Mouse (Mus musculus): ENCODE results near the gene Syt16.

The Syt16 gene

DNA sequence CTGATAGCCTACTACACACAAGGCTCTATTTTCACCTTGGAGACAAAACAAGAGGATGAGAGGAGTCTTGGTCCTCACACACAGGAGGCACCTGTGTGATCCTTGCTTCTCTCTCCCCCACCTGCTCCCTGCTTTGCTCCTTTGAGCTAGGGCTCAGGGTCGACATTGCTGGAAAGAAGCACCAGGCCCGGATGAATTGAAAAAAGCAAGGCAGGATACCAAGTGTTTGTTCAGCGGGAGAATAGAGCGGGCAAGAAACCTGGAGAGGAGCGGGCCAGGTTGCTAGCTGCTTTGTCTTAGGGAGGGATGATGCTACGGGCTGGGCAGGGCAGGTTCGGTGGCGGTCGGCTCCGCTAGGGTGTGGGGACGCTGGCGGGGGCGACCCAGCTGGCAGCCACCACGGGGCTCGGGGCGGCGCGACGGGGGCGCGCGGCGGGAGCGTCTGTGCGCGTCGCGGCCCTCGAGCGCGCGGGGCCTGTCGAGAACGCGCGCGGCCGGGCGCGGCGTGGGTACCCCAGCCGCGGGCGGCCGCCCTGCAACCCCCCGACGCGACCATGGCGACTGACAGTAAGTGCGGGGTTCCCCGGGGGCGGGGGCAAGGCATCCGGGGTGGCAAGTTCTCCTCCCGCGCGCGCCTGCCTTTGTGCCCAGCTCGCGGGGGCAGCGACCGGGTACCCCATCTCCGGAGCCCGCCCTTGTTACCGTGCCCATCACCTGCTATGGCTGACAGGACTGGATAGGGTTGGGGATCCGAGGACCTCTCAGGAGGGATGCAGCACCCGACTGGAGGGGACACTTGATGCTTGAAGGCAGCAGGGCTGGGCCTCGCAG is at the start of gene Syt16:
Gene Syt16 (plus strand): TSS at position 365 of the 831 bp plus-strand sequence.
- DNase-seq (ENCODE audit: low read depth): no peak

DNA sequence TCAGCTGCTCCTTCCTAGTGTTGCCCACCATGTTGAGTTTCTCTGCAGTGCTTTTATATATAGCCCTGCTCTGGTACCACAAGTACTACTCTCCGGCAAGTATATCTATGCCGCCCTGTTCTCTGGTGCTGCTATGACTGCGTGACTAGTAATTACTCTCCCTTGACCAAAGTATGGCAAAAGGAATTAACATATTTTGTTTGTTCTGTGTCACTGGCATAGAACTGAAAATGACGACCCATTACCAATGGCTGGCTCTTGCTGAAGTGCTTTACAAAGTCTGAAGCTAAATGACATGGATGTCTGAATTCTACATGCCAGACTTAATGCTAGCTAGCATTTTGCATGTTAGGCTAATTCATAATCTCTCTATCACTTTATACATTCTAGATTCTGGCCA is 49.0 kb upstream of the Syt16 start:
- no peak for DNase-seq (ENCODE audit: low read depth)

DNA sequence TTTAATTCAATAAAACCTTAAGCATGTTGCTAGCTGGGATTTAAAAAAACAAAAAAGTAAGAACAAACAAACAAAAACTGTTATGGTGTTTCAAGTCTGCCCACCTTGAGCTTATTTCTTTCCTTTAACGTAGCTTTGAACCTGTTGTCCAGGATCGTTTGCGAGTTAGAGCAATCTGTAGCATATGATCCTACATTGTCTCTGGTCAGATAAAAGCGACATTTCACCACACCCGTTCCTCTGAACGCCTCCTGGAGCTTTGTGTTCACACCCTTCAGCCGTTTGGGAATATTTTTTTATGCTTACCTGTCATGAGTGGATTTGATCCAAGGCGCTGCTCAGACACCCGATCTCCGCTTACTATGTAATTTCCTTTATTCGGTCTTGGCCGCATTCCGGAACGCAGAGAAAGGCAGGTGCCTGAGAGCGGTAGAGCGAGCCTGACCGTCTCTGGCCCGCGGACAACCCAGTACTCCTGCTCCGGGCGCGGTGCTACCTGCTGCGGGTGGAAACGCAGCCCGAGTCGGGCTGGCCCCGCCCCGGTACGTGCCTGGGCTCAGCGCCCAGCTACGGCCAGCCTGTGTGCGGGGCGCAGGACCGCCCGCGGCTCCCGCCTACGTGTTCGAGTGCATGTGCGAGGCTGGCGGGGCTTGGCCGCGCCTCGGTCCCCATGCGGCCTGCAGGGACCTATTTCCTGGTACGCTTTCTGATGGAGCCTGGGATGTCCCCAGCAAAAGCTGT is 48.0 kb upstream of the Syt16 start:
- DNase-seq (ENCODE audit: low read depth): no peak

DNA sequence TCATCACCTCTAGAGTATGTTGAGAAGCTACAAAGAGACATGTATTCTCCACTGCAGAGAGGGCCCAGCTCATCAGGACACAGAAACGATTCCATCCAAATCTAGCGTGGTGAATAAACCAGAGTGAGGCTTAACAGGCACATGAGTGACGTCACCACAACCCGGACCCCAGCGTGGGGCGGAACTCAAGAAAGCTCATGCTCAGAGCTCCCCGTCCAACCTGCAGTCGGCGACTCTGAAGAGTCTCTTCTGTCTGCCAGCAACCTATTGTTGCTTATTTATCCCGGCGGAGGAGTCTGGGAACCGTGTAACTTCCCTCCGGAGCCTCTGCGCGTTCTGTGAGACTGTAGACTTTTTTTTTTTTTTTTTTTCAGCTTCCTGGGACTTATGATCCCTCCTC is 44.6 kb upstream of the Syt16 start:
- DNase-seq (ENCODE audit: low read depth): no peak

DNA sequence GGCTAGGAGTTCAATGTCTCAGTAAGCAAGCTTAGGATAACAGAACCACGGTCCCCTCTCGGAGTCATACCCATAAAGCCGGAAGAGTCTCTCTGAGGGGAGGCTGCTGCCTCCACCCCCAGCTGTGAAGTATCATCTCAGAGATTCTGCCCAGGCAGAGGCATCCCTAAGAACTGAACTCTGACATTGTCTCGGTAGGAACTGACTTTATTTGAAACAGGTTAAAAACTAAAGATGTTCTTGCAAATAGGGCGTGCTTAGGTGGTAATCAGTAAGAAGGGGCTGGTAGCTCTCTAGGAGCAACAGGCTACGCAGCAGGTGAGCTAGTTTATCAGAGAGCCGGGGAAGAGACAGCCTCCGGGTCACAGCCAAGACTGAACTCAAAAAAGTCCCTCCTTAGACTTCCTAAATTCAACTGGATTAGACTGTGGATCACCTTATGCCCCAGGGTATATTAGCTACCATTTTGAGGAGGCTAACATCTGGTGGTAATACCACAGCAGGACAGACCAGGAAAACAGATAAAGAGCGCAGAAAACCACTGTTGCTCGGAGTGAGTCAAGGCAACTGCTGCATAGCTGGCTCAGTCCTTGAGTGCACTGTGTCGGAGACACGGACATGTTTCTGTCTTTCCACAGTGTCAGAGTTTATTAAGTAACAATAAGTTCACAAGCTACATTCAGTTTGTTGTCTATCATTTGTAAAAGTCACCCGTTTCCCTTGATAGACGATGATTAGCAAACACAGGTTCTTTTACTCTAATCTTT is 43.9 kb upstream of the Syt16 start:
- peak; percentile 84 for DNase-seq (ENCODE audit: low read depth)

DNA sequence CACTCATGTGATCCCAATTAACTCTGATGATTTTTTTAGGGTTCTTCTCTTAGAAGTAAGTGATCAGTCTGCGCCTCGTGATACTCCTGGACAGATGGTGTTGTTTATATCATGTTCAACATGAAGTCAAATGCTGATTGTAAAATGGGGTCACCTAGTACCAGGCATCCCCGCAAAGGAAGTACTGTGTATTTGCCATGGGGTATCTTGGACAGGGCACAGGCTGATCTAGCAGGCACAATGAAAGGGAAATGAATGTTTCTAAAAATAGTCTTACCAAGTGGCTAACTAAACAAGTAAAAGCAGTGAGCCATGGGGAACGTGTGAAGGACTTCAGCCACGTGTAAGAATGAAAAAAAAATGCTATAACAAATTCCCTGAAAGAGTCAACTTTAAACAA is 42.7 kb upstream of the Syt16 start:
- no peak for DNase-seq (ENCODE audit: low read depth)

DNA sequence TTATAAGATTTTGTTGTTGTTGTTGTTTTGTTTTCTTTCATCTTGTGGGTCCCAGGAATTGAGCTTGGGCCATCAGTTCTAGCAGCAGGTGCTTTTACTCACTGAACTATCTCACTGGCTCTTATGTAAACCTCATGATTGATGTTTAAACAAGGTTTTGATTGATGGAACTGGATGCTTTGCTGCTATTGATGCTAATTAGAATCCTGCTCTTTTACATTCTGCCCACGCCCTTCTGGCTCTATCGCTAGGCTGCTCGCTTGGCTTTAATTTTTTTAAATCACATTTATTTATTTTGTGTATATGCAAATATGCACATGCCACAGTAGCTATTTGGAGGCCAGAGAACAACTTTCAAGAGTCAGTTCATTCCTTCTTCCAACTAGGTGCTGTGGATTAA is 39.8 kb upstream of the Syt16 start:
- DNase-seq (ENCODE audit: low read depth): no peak

DNA sequence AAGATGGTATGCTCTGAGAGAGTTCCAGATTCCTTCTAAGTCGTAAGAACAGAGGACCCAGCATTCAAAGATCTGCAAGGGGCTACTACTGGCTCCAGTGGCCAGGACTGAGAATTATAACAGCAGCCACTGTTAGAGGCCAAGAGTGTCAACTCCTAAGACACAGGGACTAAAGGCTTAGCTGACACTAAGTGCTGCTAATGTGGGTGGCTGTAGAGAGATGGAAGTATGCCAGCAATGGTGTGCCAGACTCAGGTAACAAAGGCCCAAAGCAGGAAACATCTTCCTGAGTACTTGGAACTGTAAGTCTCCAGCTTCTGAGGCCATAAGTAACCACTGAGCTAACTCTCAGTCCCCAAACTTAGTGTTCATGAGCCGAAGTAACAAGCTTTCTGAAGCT is 38.6 kb upstream of the Syt16 start:
- DNase-seq (ENCODE audit: low read depth): no peak

DNA sequence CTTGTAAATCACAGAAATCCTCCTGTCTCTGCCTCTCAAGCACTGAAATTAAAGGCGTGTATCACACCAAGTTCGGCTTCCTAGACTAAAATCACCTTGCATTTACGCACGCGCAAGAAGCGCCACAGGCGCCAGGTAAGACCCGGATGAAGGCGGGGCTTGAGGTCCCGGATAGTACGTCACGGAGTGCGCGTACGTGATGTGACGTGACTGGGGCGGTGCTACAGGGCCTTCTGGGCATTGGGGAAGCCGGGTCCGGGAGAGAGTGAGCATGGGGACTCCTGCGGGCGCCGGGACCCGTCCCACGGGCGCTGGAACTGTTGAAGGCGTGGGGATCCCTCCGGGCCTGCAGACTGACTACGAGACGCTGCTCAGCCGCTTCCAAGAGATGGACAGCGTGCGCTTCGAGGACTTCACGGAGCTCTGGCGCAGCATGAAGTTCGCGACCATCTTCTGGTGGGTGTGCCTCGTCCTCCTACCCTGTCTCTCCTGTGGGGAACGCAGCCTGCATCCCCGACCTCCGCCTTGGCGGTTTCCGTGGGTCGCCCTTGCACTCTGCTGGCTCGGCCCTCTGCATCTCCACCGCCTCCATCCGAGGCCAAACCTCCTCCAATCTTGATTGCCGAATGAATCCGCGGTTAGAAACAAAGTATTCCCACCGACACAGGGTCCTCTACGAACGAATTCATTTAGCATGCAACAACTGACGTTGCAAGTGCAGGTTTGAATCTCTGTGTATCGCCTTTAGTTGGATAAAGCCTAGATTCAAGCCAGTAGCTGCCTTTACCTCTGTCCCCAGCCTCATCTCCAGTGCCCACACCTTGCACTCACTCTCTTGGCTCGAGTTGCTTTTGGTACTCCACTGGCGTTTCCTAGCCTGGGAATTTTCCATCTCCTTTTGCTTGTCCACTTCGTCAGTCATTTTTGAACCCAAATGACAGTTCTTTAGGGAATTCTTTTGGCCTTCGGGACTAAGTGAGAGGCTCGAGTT is 32.9 kb upstream of the Syt16 start, which contains the start of gene Snapc1:
Gene Snapc1 (plus strand): TSS at position 191 of the 991 bp plus-strand sequence.
- peak; percentile 97 for DNase-seq (ENCODE audit: low read depth)

DNA sequence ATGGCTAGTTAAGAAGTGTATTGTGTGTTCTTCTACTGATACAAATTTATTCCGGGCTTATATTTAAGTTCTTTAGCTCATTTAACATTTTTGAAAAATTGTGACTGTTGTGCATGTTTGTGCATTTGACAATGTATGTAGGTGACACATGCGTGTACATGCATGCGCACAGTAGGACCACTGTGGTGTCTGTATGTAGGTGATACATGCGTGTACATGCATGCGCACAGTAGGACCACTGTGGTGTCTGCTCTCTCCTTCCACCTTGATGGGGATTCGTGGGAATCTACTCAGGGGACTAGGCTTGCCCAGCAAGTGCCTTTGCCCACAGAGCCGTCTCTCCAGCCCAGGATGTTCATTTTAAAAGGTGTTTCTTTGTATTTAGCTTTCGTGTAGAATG is 28.3 kb upstream of the Syt16 start:
- no peak for DNase-seq (ENCODE audit: low read depth)

DNA sequence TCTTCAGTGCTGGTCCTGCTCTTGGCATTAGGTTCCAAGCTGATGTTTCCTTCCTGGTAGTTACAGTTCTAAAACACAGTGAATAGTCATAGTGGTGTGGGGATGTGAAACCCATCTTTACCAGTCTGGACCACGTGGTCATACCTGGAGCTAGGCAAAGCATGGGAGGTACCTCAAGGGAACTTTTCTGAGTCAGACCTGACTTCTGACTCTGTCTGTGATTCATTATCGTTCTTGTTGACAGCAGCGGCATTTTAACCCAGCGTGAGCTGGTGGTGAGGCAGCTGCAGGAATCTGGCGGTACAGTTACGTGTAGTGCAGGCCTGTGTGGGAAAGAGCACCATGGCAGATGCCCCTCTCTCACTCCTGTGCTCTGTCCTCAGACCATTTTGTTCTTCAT is 22.9 kb upstream of the Syt16 start:
- no peak for DNase-seq (ENCODE audit: low read depth)

DNA sequence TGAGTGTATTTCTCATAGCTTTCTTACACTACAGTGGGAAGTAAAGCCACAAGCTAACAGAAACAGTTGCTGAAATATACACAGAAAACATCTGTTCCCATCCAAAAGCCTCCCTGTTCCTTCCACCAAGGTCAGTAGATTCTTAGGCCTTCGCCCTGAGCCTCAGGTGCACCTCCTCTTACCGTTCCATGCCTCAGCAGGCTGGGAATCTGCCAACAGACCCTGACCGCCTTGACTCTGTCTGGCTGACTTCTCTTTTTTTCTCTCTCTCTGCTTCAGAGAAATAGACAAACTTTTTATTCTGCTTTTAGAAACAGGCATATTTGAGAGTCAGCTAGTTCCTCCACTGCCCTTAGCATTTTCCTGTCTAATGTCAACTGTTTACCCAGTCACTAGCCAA is 19.3 kb upstream of the Syt16 start:
- no peak for DNase-seq (ENCODE audit: low read depth)

DNA sequence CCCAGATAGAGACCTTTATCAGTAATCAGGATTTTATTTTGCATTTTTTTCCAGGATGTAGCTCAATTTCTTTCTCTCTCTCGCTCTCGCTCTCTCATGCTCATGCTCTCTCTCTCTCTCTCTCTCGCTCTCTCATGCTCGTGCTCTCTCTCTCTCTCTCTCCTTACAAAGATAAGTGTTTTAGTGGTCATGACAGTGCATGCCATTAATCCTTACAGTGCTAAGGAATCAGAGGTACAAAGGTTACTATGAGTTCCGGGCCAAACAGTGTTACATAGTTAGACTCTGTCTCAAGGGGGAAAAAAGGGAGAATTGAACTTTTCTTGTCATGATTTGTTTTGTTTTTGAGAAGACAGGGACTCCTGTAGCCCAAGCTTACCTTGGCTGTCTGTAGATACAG is 17.8 kb upstream of the Syt16 start:
- DNase-seq (ENCODE audit: low read depth): no peak

DNA sequence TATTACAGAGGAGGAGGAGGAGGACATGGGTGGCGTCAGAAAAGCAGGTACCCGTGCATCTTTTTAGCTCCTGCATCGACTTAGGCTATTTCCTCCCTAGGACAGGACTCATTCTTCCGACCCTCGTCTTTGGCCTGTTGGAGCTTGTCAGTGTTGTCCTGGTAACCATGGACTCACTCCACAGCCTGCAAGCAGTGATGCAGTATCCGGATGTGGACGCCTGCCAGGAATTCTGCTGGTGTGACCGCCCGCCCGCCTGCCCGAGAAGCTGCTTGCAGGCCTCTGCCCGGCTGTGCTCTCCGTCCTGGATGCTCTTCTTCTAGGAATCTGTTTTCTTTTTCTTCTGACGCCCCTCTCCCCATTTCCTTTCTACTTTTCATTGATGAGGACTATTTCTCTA is 14.9 kb upstream of the Syt16 start:
- no peak for DNase-seq (ENCODE audit: low read depth)

DNA sequence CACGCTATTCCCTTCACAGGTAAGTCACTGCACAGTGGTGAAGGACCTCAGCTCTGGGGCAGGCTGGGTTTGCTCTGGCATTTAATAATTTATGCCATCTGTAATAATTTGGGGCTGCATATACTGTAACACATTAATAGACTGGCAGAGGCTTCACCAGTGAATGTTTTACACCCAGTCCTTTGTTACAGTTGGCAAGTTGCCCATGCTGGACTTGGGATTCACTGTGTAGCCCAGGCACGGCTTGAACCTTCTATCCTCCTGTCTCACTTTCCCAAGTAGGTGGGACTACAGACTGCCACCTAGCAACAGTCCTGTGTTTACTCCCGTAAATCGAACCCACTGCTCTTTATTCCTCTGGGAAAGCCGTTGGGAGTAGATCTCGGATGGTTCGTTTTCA is 11.2 kb upstream of the Syt16 start:
- no peak for DNase-seq (ENCODE audit: low read depth)

DNA sequence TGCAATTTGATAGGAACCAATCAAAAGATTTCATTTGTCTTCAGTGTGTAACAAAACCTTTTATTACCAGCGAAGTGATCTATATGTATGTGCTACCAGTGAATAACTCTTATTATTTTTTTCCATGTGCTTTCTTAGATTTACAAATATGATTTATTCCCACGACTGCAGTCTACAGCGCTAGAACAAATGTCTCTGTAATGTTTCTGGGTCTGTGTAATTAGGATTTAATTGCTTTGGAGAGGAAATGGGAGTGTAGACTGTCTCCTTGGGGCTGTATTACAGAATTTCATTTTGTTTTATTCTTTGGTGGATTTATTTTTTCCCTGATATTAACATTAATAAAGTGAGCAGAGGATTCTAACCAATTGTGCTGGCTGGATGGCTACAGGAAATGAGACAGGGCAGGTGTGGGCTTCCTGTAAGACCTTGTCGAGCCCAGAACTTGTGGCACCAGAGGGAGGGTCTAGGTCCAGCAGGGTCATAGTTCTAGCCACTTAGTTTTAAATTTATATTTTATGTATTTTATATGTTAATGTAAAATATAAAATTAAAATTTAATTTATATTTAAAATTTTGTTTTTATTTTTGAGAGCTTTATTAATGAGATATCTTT is 9.0 kb upstream of the Syt16 start:
- no peak for DNase-seq (ENCODE audit: low read depth)

DNA sequence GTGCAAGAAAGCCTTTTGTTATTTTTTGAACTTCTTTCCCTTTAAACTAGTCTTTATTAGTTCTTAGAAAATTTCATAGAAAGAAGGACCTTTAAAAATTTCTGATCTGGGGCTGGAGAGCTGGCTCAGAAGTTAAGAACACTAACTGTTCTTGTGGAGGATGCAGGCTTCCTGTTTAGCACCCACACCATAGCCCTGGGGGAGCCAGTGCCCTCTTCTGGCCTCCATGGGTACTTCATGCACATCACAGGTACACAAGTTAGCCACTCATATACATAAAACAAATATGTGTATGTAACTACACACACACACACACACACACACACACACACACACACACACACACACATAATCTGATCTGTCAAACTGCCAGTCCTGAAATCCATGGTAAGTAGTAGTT is 7.9 kb upstream of the Syt16 start:
- peak; percentile 71 for DNase-seq (ENCODE audit: low read depth)

DNA sequence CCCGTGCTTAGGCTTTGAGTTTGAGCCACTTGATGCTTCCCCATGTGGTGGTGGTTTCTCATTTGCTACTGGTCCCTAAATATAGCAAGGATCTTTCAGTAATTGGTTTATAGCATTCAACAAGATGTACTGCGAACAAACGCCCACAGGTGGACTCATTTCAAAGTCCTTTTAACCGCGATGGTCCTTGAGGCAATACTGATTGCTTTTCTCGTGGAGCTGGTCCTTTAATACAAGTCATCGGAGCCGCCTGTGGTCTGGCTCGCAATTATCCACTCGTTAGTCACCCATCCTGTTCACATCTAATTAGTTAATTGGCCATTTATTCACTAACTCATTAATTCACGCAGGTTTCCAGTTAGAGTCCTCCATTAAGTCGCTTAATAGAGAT is 560 bp upstream of the Syt16 start:
- DNase-seq (ENCODE audit: low read depth): no peak

DNA sequence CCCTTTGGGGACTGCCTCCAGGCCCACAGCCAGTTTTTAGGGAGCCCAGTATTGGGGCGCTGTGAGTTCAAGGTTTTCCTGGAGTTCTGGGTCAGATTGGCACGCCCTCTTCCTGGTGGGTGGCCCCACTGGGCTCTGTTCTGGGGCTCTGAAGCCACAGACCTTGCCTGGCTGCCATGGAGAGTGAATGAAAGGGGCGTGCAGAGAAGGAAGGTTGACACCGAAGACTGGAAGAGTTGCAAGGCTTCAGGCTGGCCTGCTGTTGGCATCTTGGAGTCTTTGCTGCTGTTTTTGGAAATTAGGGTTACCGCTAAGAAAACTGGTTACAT is 631 bp downstream of the Syt16 start:
- no peak for DNase-seq (ENCODE audit: low read depth)

DNA sequence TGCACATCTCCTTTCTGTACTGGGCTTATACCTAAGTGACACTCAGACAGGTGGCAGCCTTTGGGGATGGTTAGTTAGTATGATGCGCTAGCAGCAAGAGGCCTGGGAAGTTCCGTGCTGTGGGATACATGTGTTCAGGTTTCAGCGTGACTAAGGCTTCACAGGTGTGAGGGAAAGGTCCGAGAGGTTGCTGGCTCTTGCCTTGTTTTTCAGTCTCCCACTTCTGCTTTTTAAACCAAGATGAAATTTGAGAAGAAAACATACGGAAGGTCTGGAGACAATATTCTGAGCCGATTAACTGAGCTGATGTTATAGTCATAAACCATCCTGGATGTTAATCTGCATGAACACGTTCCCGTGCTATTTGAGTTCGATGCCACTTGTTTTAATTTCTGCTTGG is 5.0 kb downstream of the Syt16 start:
- no peak for DNase-seq (ENCODE audit: low read depth)

DNA sequence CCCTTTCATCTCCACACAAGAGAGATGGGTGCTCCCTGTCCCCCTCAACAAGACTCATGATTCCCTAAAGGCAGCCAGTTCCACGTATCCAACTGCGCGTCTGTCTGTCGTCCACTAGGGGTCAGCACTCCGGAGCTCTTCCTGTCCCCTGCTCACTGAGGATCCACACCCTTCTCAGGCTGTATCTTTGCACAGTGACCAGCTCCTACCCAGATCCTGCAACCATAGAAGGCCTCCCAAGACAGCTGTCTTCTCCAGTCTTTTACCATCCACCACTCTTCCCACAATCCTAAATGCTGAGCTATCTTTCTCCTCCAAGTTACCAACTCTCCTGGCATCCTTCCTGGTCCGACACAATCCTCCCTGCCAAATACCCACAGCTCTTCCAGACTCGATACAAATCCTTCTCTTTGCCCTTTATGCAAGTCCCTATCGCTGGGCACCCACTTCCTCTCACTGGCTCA is 12.0 kb downstream of the Syt16 start:
- peak; percentile 64 for DNase-seq (ENCODE audit: low read depth)
